Mouse (Mus musculus) neural tube, embryonic 12.5 days (tissue): Measurements from ENCODE around the gene Trak2. TPM values are rescaled to one million over a fixed set of nuclear protein-coding genes. Genes with fewer than 3 reads are reported as not detected.
"Not testable (repeated sequence)": the region's sequence is repeated elsewhere in the genome, so short reads cannot be mapped to it uniquely, and the experiment has no call there.

Experiments
- ATAC-seq: fragments of 200-750 bp; cut with Nextera tagmentation; 2 replicates; pipeline ENCODE4 v1.8.0; 2017; ENCODE audit warnings: low read depth, mild to moderate bottlenecking, moderate TSS enrichment, moderate library complexity; ENCODE audit not compliant: low FRiP score
- H3K27ac ChIP-seq: fragments of 300-500 bp; sonication (generic); 2 replicates; pipeline ENCODE4 v1.5.1; 2016
- H3K27me3 ChIP-seq: fragments of 300-500 bp; sonication (generic); replicated peaks from 2 replicates; pipeline ENCODE4 v1.6.1; 2016; ENCODE audit warnings: mild to moderate bottlenecking
- H3K36me3 ChIP-seq: fragments of 300-500 bp; sonication (generic); 2 replicates; pipeline ENCODE4 v1.6.1; 2016; ENCODE audit warnings: mild to moderate bottlenecking
- H3K4me1 ChIP-seq: fragments of 300-500 bp; sonication (generic); 2 replicates; pipeline ENCODE4 v1.6.1; 2016
- H3K4me2 ChIP-seq: fragments of 300-500 bp; sonication (generic); replicated peaks from 2 replicates; pipeline ENCODE4 v1.6.1; 2016; ENCODE audit warnings: mild to moderate bottlenecking
- H3K4me3 ChIP-seq: fragments of 300-500 bp; sonication (generic); 2 replicates; pipeline ENCODE4 v1.5.1; 2016
- H3K9ac ChIP-seq: fragments of 300-500 bp; sonication (generic); 2 replicates; pipeline ENCODE4 v1.6.1; 2016; ENCODE audit warnings: mild to moderate bottlenecking
- H3K9me3 ChIP-seq: fragments of 300-500 bp; sonication (generic); 2 replicates; pipeline ENCODE4 v1.6.1; 2016; ENCODE audit warnings: mild to moderate bottlenecking
- WGBS: fragments of 180-500 bp; shearing (Covaris S2); methylation state at CpG from one replicate; pipeline ENCODE4 v1.1.7; 2016; 5-methylcytosine and 5-hydroxymethylcytosine counted together
- polyA plus RNA-seq: library from polyadenylated mRNA; unstranded; fragments of >200 nt; fragmentation: Nextera tagmentation; extraction: Ambion mirVana; gene quantifications from 2 replicates; pipeline ENCODE4 v1.2.1, GENCODE M21; 2016

Gene Trak2
- polyA plus RNA-seq, 1 experiment from 2014 or later: 18.5 TPM

GRCm38 (mm10) chr1:58962865-58963264 lies 10.4 kb downstream of the Trak2 start:
- Histone ChIP-seq H3K36me3 (no peaks in the 10 kb centered on the region), H3K4me3 (no peak overlapping the region), H3K27ac (no peak overlapping the region), H3K4me1 (no peaks in the 10 kb centered on the region), H3K27me3 (no peaks in the 10 kb centered on the region), H3K4me2 (no peak overlapping the region), H3K9me3 (no peaks in the 10 kb centered on the region), H3K9ac (no peak overlapping the region)
- no peak for ATAC-seq

- Histone ChIP-seq H3K9ac (no peak overlapping the region), H3K4me1 (no peaks in the 10 kb centered on the region), H3K27me3 (no peaks in the 10 kb centered on the region), H3K4me2 (no peak overlapping the region), H3K4me3 (no peak overlapping the region), H3K27ac (no peak overlapping the region), H3K36me3 (no peaks in the 10 kb centered on the region), H3K9me3 (no peaks in the 10 kb centered on the region)
- WGBS: 93% methylated on average over 5 of the region's 5 CpGs
- no peak for ATAC-seq
Measured at GRCm38 (mm10) chr1:58962418-58962817, 10.8 kb downstream of the Trak2 start.

DNA sequence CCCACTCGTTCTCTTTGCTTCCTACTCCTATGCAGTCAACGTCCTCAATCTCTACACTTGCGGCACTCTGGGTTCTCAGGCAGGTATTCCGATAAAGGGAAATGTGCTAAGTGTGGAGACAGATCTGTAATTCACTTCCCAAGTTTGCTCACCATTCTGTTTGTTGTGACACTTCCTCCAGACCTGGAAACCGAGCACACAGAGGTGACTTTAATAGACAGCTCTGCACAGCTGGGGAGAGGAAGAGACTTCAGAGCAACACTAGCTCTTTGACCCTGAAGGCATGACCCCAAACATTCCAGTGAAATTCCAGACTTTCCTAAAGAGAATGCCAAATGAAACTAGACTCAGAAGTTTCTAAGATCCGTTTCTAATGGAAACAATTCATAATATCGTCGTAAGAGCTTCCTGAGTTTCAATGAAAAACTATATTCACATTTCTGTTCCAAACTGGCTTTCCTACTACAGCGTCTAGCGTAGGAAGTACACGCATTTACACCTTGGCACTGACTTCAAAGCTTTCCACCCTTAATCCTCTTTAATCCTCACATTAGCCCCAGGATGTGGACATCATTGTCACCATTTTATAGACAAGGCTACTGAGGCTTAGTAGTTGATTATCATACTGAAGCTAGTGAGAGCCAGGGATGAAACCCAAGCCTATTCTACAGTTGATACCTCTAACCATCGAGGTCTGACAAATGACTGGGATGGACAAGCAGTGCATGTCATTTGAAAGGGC lies 11.9 kb downstream of the Trak2 start:
- H3K4me3 ChIP-seq: no peak overlapping the region
- H3K27ac ChIP-seq: no peak overlapping the region
- H3K36me3 ChIP-seq: no peaks in the 10 kb centered on the region
- no peak overlapping the region for H3K4me2 ChIP-seq
- no peaks in the 10 kb centered on the region for H3K4me1 ChIP-seq
- ATAC-seq: no peak
- no peak overlapping the region for H3K9ac ChIP-seq
- H3K9me3 ChIP-seq: no peaks in the 10 kb centered on the region
- no peaks in the 10 kb centered on the region for H3K27me3 ChIP-seq
- 75% methylated on average over 12 of the region's 12 CpGs for WGBS

DNA sequence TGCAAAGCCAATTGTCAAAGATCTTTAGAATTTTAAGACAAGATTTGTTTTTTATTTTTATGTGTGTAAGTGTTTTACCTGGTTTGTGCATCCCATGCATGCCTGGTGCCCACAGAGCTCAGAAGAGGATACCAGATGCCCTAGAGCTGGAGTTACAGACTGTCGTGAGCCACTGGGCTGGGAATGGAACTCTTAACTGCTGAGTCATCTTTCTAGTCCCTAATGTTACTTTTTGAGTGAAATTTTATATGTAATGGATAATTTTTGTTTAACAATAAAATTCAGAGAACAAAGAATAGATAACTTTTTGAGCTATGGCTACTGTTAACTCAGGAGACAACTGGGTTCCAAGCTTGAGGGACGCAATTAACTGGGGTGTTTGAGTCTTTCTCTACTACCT lies 13.5 kb downstream of the Trak2 start:
- no peak overlapping the region for H3K9ac ChIP-seq
- H3K4me3 ChIP-seq: no peak overlapping the region
- H3K4me1 ChIP-seq: no peaks in the 10 kb centered on the region
- no peak for ATAC-seq
- WGBS: 81% methylated on average over 2 of the region's 2 CpGs
- H3K4me2 ChIP-seq: no peak overlapping the region
- H3K36me3 ChIP-seq: no peaks in the 10 kb centered on the region
- H3K27me3 ChIP-seq: no peaks in the 10 kb centered on the region
- no peak overlapping the region for H3K27ac ChIP-seq
- H3K9me3 ChIP-seq: no peaks in the 10 kb centered on the region

- H3K27me3 ChIP-seq, H3K36me3 ChIP-seq, H3K9ac ChIP-seq, H3K4me2 ChIP-seq, H3K27ac ChIP-seq, H3K9me3 ChIP-seq, H3K4me1 ChIP-seq, H3K4me3 ChIP-seq: not testable (repeated sequence)
- peak; percentile 58; the same call in 1 of the 2 replicates for ATAC-seq
- WGBS: 87% methylated on average over 16 of the region's 16 CpGs
Measured at GRCm38 (mm10) chr1:58958789-58959526, 14.3 kb downstream of the Trak2 start.

GRCm38 (mm10) chr1:58957931-58958330 lies 15.3 kb downstream of the Trak2 start:
- ATAC-seq: no peak
- Histone ChIP-seq H3K4me2 (no peak overlapping the region), H3K27ac (no peak overlapping the region), H3K4me3 (no peak overlapping the region), H3K36me3 (no peaks in the 10 kb centered on the region), H3K9ac (no peak overlapping the region), H3K4me1 (no peaks in the 10 kb centered on the region), H3K9me3 (no peaks in the 10 kb centered on the region), H3K27me3 (no peaks in the 10 kb centered on the region)
- WGBS: 58% methylated on average over 2 of the region's 2 CpGs

- 84% methylated on average over 9 of the region's 9 CpGs for WGBS
- Histone ChIP-seq H3K27ac (no peak overlapping the region), H3K27me3 (no peaks in the 10 kb centered on the region), H3K4me3 (no peak overlapping the region), H3K4me2 (no peak overlapping the region), H3K9me3 (no peaks in the 10 kb centered on the region), H3K4me1 (no peaks in the 10 kb centered on the region), H3K36me3 (no peaks in the 10 kb centered on the region), H3K9ac (no peak overlapping the region)
- ATAC-seq: no peak
Measured at GRCm38 (mm10) chr1:58956229-58956628, 17.0 kb downstream of the Trak2 start.

- Histone ChIP-seq H3K27ac (no peak overlapping the region), H3K4me3 (no peak overlapping the region), H3K9me3 (no peaks in the 10 kb centered on the region), H3K27me3 (no peaks in the 10 kb centered on the region), H3K4me2 (no peak overlapping the region), H3K36me3 (no peaks in the 10 kb centered on the region), H3K4me1 (no peaks in the 10 kb centered on the region), H3K9ac (no peak overlapping the region)
- ATAC-seq: no peak
- WGBS: 91% methylated on average over 3 of the region's 3 CpGs
Measured at GRCm38 (mm10) chr1:58955716-58956115, 17.5 kb downstream of the Trak2 start.

GRCm38 (mm10) chr1:58954578-58955410 lies 18.4 kb downstream of the Trak2 start:
- no peaks in the 10 kb centered on the region for H3K9me3 ChIP-seq
- no peaks in the 10 kb centered on the region for H3K4me1 ChIP-seq
- no peak overlapping the region for H3K27ac ChIP-seq
- 87% methylated on average over 8 of the region's 8 CpGs for WGBS
- no peaks in the 10 kb centered on the region for H3K36me3 ChIP-seq
- no peak for ATAC-seq
- H3K4me2 ChIP-seq: no peak overlapping the region
- H3K4me3 ChIP-seq: no peak overlapping the region
- H3K9ac ChIP-seq: no peak overlapping the region
- no peaks in the 10 kb centered on the region for H3K27me3 ChIP-seq

GRCm38 (mm10) chr1:58953686-58954434 lies 19.4 kb downstream of the Trak2 start:
- Histone ChIP-seq H3K9me3 (no peaks in the 10 kb centered on the region), H3K27me3 (no peaks in the 10 kb centered on the region), H3K4me2 (no peak overlapping the region), H3K36me3 (no peaks in the 10 kb centered on the region), H3K27ac (no peak overlapping the region), H3K4me3 (no peak overlapping the region), H3K4me1 (no peaks in the 10 kb centered on the region), H3K9ac (no peak overlapping the region)
- ATAC-seq: no peak
- WGBS: 94% methylated on average over 9 of the region's 9 CpGs

DNA sequence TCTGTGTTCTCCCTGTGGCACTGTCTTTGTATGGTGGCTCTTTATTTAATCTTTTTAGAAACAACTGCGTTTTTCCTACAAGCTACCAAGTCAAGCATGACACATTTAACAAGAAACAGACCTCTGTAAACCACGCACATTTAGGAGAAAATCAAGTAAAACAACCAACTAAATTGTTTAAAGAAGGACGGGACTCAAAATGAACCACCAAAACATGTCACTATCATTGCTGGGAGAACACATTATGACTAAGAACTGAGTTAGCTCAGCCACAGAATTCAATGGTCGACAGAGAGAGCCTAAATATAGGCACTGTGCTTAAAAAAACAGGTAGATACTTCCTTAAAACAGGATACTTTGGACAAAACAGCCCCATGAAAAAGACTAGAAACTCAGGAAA lies 20.2 kb downstream of the Trak2 start:
- WGBS: 69% methylated on average over 4 of the region's 4 CpGs
- H3K9ac ChIP-seq: no peak overlapping the region
- no peak for ATAC-seq
- H3K4me2 ChIP-seq: no peak overlapping the region
- H3K27ac ChIP-seq: no peak overlapping the region
- no peaks in the 10 kb centered on the region for H3K27me3 ChIP-seq
- no peaks in the 10 kb centered on the region for H3K4me1 ChIP-seq
- no peaks in the 10 kb centered on the region for H3K36me3 ChIP-seq
- no peak overlapping the region for H3K4me3 ChIP-seq
- no peaks in the 10 kb centered on the region for H3K9me3 ChIP-seq

DNA sequence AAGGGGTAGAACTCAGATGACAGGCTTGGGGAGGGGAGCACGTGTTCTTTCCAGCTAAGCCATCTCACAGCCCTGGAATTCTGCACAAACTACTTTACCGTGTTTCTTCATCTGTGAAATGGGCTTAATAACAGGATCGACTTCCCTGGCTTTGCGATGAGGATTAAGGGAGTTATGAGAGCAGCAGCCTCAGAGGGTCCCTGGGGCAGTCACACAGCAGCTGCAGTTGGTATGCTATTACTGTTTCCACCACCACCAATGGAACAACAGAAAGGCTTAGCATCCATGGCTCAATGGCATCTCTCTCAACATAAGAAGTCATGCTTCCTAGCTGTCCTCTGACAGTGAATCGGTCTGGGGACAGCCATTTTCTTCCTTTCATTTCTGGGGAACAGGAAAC lies 20.7 kb downstream of the Trak2 start:
- Histone ChIP-seq H3K9me3 (no peaks in the 10 kb centered on the region), H3K27ac (no peak overlapping the region), H3K9ac (no peak overlapping the region), H3K36me3 (no peaks in the 10 kb centered on the region), H3K27me3 (no peaks in the 10 kb centered on the region), H3K4me2 (no peak overlapping the region), H3K4me1 (no peaks in the 10 kb centered on the region), H3K4me3 (no peak overlapping the region)
- no peak for ATAC-seq
- 90% methylated on average over 5 of the region's 5 CpGs for WGBS
